Mouse (Mus musculus) liver, embryonic 14.5 days (tissue): ENCODE results near the gene Lrrc8a.

ENCODE experiments used
- CTCF ChIP-seq: IDR thresholded peaks from 2 replicates; pipeline ENCODE4 v1.5.1; 2016; ENCODE audit warnings: antibody characterized with exemption, low read depth, control low read depth
- EP300 ChIP-seq: IDR thresholded peaks from 2 replicates; pipeline ENCODE4 v1.6.1; 2016; ENCODE audit warnings: antibody characterized with exemption, low read depth

DNA sequence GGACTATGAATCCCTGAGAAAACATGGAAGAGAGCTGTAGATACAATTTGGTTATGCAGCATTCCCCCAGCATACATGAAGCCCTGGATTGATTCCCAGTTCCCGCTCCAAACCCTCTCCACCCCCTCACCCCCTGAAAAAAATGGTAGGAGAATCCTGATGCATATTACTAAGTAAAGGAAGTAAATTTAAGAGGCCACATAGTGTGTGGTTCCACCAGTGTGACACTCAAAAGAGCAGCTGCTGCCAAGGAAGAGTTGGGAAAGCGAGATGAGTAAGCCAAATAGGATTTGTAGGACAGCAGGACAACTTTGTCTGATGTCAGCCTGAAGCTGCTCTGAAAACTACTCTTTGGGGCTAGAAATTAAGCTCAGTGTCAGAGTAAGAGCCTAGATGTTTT, 74.0 kb downstream of the Lrrc8a start:
- TF ChIP-seq CTCF (no peak), EP300 (no peak)
